Mouse (Mus musculus): ENCODE data around the gene Mylk4. TPM values are rescaled to one million over a fixed set of nuclear protein-coding genes. Genes with fewer than 3 reads are reported as not detected.

The Mylk4 gene
- polyA plus RNA-seq, 1 experiment from 2014 or later, result not detected

DNA sequence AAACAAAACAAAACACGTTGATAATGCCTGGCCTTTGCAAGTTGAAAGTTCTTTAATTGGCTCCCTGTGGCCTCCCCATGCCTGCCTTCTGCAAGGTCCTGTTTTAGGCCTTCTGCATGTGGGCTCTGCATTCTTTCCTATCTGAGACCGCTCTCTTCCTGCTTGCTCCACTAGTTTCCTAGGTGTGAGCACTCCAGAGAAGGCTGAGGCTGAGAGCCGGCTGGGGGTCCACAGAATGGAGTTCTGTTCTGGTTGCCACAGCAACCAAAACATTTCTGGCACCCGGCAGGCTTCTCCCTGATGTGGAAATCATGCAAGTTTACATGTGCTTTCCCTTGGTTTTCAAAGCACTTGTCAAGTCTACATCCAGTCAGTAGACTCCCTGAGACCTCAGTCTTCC is 24.7 kb downstream of the Mylk4 start:
- ATAC-seq, result peak; percentile 50; the same call in 1 of the 2 replicates
- no peaks in the 10 kb centered on the region for H3K36me3 ChIP-seq (ENCODE audit: control insufficient read depth, insufficient read depth, low read length)
- 12% methylated on average over 4 of the region's 4 CpGs for WGBS
- H3K4me1 ChIP-seq (ENCODE audit: control insufficient read depth, insufficient read depth, low read length), result peaks cover 7% of the 10 kb centered on the region; the same call in 1 of the 2 replicates
- H3K4me3 ChIP-seq (ENCODE audit: low read depth, low read length), result no peak overlapping the region
- no peak overlapping the region for H3K27ac ChIP-seq (ENCODE audit: low read depth, low read length)
- H3K4me2 ChIP-seq (ENCODE audit: low read length), result no peak overlapping the region
- no peak overlapping the region for H3K9ac ChIP-seq (ENCODE audit: low read length)
- DNase-seq (ENCODE audit: low spot score), result peak; percentile 43
- no peaks in the 10 kb centered on the region for H3K27me3 ChIP-seq (replicated peaks; ENCODE audit: control insufficient read depth, insufficient read depth, low read length)
- no peaks in the 10 kb centered on the region for H3K9me3 ChIP-seq (replicated peaks; ENCODE audit: control insufficient read depth, low read length)

DNA sequence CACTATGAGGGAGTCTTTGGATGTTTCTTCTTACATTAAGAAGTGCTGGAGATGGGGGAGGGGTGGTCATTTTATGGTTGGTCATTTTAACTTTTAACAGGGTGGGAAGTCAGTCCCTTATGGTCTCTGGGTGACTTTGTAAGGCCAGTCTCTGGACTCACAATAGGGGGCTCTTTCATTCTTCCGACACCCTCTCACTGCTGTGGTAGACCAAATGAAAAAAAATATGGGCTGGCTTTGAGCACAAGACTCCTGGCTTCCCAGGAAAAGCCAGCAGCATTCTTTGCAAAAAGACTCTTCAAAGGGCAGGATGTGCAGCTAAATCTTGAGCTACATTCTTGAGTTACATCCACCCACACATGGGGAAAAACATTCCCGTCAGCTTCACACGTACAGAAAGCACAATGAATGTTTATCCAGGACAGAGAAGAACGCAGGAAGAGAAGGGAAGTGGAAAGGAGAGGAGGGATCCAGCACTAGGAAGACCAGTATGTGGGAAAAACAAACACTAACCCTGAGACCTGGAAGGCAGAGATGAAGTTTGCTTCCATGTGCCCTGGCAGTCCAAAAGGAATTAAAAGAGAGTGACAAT is 31.6 kb downstream of the Mylk4 start:
- no peak overlapping the region for H3K4me3 ChIP-seq (ENCODE audit: low read depth, low read length)
- H3K9me3 ChIP-seq (replicated peaks; ENCODE audit: control insufficient read depth, low read length), result no peaks in the 10 kb centered on the region
- no peak for DNase-seq (ENCODE audit: low spot score)
- H3K9ac ChIP-seq (ENCODE audit: low read length), result no peak overlapping the region
- H3K27ac ChIP-seq (ENCODE audit: low read depth, low read length), result no peak overlapping the region
- H3K4me2 ChIP-seq (ENCODE audit: low read length), result no peak overlapping the region
- 68% methylated on average over 4 of the region's 4 CpGs for WGBS
- H3K4me1 ChIP-seq (ENCODE audit: control insufficient read depth, insufficient read depth, low read length), result no peaks in the 10 kb centered on the region
- no peaks in the 10 kb centered on the region for H3K27me3 ChIP-seq (replicated peaks; ENCODE audit: control insufficient read depth, insufficient read depth, low read length)
- no peak for ATAC-seq
- no peaks in the 10 kb centered on the region for H3K36me3 ChIP-seq (ENCODE audit: control insufficient read depth, insufficient read depth, low read length)

DNA sequence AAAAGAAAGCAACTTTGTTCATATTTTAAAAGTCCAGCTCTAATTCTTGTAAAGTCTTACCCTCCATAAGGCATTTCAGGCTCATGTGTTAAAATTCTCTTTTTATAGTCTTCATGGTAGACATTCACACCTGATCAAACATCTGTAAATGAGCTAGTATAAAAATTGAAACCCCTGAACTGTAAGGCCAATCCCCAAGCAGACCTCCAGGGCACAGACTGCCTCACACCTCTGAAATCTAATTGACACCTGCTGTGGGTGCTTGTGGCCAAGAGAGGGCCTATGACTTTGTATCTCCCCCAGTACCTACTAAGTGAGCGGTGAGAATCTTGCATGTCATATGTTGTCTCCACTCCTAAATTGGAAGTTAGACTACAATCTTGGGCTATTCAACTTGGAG is 33.2 kb downstream of the Mylk4 start:
- Histone ChIP-seq H3K36me3 (ENCODE audit: control insufficient read depth, insufficient read depth, low read length) (no peaks in the 10 kb centered on the region), H3K4me3 (ENCODE audit: low read depth, low read length) (no peak overlapping the region), H3K27me3 (replicated peaks; ENCODE audit: control insufficient read depth, insufficient read depth, low read length) (no peaks in the 10 kb centered on the region), H3K9ac (ENCODE audit: low read length) (no peak overlapping the region), H3K4me1 (ENCODE audit: control insufficient read depth, insufficient read depth, low read length) (no peaks in the 10 kb centered on the region), H3K4me2 (ENCODE audit: low read length) (no peak overlapping the region), H3K9me3 (replicated peaks; ENCODE audit: control insufficient read depth, low read length) (no peaks in the 10 kb centered on the region), H3K27ac (ENCODE audit: low read depth, low read length) (no peak overlapping the region)
- DNase-seq (ENCODE audit: low spot score) (no peak), ATAC-seq (no peak)
- WGBS, result 93% methylated on average over 1 of the region's 1 CpGs

DNA sequence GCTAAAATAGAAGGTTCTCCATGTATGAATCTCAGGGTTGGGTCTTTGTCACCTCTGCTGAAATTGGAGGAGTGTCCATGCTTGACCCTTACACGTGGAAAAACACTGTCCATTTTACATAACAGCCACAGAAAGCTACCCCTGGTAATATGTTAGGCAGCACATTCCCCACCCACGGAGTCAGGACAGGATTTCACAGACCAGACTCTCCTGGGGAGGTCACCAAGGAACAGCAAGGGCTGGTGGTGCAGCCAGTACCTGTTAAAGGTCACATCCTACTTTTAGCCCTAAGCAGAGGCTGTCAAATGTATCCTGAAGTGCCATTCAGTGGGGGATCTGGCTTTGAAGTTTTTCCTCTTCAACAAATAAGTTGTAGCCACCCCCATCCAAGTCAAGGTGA is 35.3 kb downstream of the Mylk4 start:
- no peak for ATAC-seq
- Histone ChIP-seq H3K4me1 (ENCODE audit: control insufficient read depth, insufficient read depth, low read length) (no peaks in the 10 kb centered on the region), H3K27me3 (replicated peaks; ENCODE audit: control insufficient read depth, insufficient read depth, low read length) (no peaks in the 10 kb centered on the region), H3K4me2 (ENCODE audit: low read length) (no peak overlapping the region), H3K9me3 (replicated peaks; ENCODE audit: control insufficient read depth, low read length) (no peaks in the 10 kb centered on the region), H3K4me3 (ENCODE audit: low read depth, low read length) (no peak overlapping the region), H3K27ac (ENCODE audit: low read depth, low read length) (no peak overlapping the region), H3K9ac (ENCODE audit: low read length) (no peak overlapping the region), H3K36me3 (ENCODE audit: control insufficient read depth, insufficient read depth, low read length) (no peaks in the 10 kb centered on the region)
- WGBS, result 63% methylated on average over 2 of the region's 2 CpGs
- no peak for DNase-seq (ENCODE audit: low spot score)

DNA sequence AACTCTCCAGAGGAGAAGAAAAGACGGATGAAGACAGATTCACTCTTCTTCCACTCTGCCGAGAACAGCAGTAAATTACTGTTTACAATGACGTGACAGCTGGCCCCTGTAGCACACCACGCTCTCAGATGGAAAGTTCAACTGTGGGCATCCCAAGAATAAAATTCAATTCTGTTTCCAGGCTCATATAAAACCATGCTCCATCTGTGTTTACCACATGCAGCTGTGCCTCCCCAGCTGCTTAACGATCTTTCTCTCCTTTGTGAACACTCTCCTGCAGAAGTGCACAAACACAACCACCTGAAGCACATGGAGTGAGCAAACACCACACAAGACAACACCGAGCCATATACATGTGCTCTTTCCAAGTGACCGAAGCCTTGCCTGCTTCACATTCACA is 42.6 kb downstream of the Mylk4 start:
- Histone ChIP-seq H3K4me3 (ENCODE audit: low read depth, low read length) (no peak overlapping the region), H3K4me1 (ENCODE audit: control insufficient read depth, insufficient read depth, low read length) (no peaks in the 10 kb centered on the region), H3K9ac (ENCODE audit: low read length) (no peak overlapping the region), H3K27ac (ENCODE audit: low read depth, low read length) (no peak overlapping the region), H3K27me3 (replicated peaks; ENCODE audit: control insufficient read depth, insufficient read depth, low read length) (no peaks in the 10 kb centered on the region), H3K9me3 (replicated peaks; ENCODE audit: control insufficient read depth, low read length) (no peaks in the 10 kb centered on the region), H3K4me2 (ENCODE audit: low read length) (no peak overlapping the region), H3K36me3 (ENCODE audit: control insufficient read depth, insufficient read depth, low read length) (no peaks in the 10 kb centered on the region)
- 72% methylated on average over 7 of the region's 7 CpGs for WGBS
- ATAC-seq (no peak), DNase-seq (ENCODE audit: low spot score) (no peak)

DNA sequence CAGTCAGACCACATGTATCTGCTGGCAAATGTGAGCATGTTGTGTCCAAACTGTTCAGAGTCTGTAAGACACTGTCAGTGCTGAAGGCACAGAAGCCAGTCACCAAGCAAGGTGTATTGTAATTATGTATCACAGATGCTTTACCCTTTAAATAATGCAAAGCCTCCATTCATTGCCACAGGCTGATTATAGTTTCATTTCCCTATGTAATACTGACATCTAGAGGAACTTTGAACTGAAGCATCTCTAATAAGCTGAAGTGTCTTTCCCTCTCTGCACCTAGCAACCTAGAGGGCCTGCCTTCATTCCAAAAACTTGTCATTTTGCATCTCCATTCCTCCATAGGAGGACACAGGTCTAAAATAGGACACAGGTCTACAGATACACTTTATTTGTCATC is 52.5 kb downstream of the Mylk4 start:
- Histone ChIP-seq H3K4me1 (ENCODE audit: control insufficient read depth, insufficient read depth, low read length) (no peaks in the 10 kb centered on the region), H3K9ac (ENCODE audit: low read length) (no peak overlapping the region), H3K27me3 (replicated peaks; ENCODE audit: control insufficient read depth, insufficient read depth, low read length) (no peaks in the 10 kb centered on the region), H3K27ac (ENCODE audit: low read depth, low read length) (no peak overlapping the region), H3K4me2 (ENCODE audit: low read length) (no peak overlapping the region), H3K36me3 (ENCODE audit: control insufficient read depth, insufficient read depth, low read length) (no peaks in the 10 kb centered on the region), H3K9me3 (replicated peaks; ENCODE audit: control insufficient read depth, low read length) (no peaks in the 10 kb centered on the region), H3K4me3 (ENCODE audit: low read depth, low read length) (no peak overlapping the region)
- DNase-seq (ENCODE audit: low spot score) (peak; percentile 41), ATAC-seq (no peak)

DNA sequence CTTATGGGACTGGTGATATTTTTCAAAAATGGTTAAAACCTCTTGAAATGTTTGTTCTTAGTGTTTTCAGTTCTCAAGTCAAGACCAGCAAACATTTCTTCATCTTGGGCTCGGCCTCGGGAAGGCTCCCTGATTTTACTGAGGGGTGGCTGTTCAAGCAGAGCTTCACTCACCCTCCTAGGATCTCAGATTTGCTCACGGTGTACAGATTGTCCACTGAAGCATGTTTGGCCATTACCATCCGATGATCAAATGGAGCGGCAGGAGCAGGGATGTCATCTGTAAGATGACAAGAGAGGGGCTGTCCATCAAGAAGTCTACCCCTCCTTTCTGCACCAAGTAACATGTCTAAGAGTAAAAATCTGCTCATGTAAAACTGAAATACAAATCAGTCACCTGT is 59.1 kb downstream of the Mylk4 start:
- ATAC-seq, result no peak
- H3K9me3 ChIP-seq (replicated peaks; ENCODE audit: control insufficient read depth, low read length), result no peaks in the 10 kb centered on the region
- DNase-seq (ENCODE audit: low spot score), result no peak
- no peak overlapping the region for H3K9ac ChIP-seq (ENCODE audit: low read length)
- WGBS, result 92% methylated on average over 5 of the region's 5 CpGs
- no peak overlapping the region for H3K27ac ChIP-seq (ENCODE audit: low read depth, low read length)
- no peaks in the 10 kb centered on the region for H3K27me3 ChIP-seq (replicated peaks; ENCODE audit: control insufficient read depth, insufficient read depth, low read length)
- H3K36me3 ChIP-seq (ENCODE audit: control insufficient read depth, insufficient read depth, low read length), result no peaks in the 10 kb centered on the region
- no peak overlapping the region for H3K4me2 ChIP-seq (ENCODE audit: low read length)
- H3K4me1 ChIP-seq (ENCODE audit: control insufficient read depth, insufficient read depth, low read length), result no peaks in the 10 kb centered on the region
- H3K4me3 ChIP-seq (ENCODE audit: low read depth, low read length), result no peak overlapping the region

DNA sequence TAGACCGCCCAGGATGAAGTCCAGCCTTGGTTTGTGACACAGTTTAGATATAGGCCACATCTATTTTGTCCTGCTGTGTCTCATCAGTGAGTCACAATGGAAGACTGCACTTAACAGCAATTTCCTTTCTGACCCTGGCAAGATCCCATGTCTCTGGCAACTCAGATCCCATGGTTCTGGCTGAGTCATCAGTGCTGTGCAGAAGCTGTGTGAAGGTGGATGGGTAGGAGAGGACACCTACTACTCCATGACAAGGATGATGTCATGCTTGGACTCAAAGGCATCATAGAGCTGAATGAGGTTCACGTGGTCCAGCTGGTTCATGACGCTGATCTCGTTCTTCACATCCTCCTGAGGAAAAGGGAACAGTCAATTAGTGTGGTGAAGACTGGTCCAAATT is 62.0 kb downstream of the Mylk4 start:
- H3K27me3 ChIP-seq (replicated peaks; ENCODE audit: control insufficient read depth, insufficient read depth, low read length), result no peaks in the 10 kb centered on the region
- H3K9me3 ChIP-seq (replicated peaks; ENCODE audit: control insufficient read depth, low read length), result no peaks in the 10 kb centered on the region
- ATAC-seq, result no peak
- H3K9ac ChIP-seq (ENCODE audit: low read length), result no peak overlapping the region
- H3K4me2 ChIP-seq (ENCODE audit: low read length), result no peak overlapping the region
- H3K4me1 ChIP-seq (ENCODE audit: control insufficient read depth, insufficient read depth, low read length), result no peaks in the 10 kb centered on the region
- 90% methylated on average over 4 of the region's 4 CpGs for WGBS
- no peaks in the 10 kb centered on the region for H3K36me3 ChIP-seq (ENCODE audit: control insufficient read depth, insufficient read depth, low read length)
- H3K4me3 ChIP-seq (ENCODE audit: low read depth, low read length), result no peak overlapping the region
- DNase-seq (ENCODE audit: low spot score), result no peak
- H3K27ac ChIP-seq (ENCODE audit: low read depth, low read length), result no peak overlapping the region

DNA sequence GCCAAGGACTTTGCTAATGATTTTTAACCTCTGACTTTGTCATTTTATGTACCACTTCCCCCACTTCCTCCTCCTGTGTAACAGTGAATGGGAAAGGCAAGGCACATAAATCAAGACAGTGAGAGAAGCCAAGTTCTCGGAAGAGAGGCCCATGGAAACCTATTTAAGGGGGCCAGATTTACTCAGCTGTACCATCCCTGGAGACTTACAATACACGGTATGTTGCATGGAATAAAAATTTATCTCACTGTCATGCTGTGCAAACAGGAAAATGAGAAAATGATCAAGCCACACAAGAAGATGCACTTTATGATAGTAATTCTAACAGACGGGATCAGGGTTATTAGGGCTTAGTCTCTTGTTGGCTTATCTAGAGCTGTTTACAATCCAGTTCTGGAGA is 64.5 kb downstream of the Mylk4 start:
- Histone ChIP-seq H3K4me1 (ENCODE audit: control insufficient read depth, insufficient read depth, low read length) (no peaks in the 10 kb centered on the region), H3K36me3 (ENCODE audit: control insufficient read depth, insufficient read depth, low read length) (no peaks in the 10 kb centered on the region), H3K27me3 (replicated peaks; ENCODE audit: control insufficient read depth, insufficient read depth, low read length) (no peaks in the 10 kb centered on the region), H3K9ac (ENCODE audit: low read length) (no peak overlapping the region), H3K27ac (ENCODE audit: low read depth, low read length) (no peak overlapping the region), H3K4me3 (ENCODE audit: low read depth, low read length) (no peak overlapping the region), H3K4me2 (ENCODE audit: low read length) (no peak overlapping the region), H3K9me3 (replicated peaks; ENCODE audit: control insufficient read depth, low read length) (no peaks in the 10 kb centered on the region)
- DNase-seq (ENCODE audit: low spot score), result no peak
- WGBS, result 84% methylated on average over 3 of the region's 3 CpGs
- no peak for ATAC-seq
